Mouse (Mus musculus): ENCODE data around the gene Olfml3. TPM values are rescaled to one million over a fixed set of nuclear protein-coding genes. Genes with fewer than 3 reads are reported as not detected.

Olfml3 gene
- 10.8 and 17.0 TPM in 2 replicates for polyA plus RNA-seq (2012; rRNA removed; ENCODE audit: low replicate concordance)

GRCm38 (mm10) chr3:103737778-103738571 is at the start of gene Olfml3:
Gene Olfml3, minus strand, starts transcription at chr3:103738001.

GRCm38 (mm10) chr3:103739329-103739728 is 1.5 kb upstream of the Olfml3 start, which contains the start of gene Gm10964:
Gene Gm10964, plus strand, starts transcription at chr3:103739366.

Other genes with a start within 250 kb of the Olfml3 start
- 0.18 TPM in 1 of 2 replicates, not detected in the other for gene Syt6, start 162.8 kb downstream of the Olfml3 start, polyA plus RNA-seq (2012; rRNA removed; ENCODE audit: low replicate concordance)
- gene Atg4a-ps, start 91.9 kb downstream of the Olfml3 start, polyA plus RNA-seq (2012; rRNA removed; ENCODE audit: low replicate concordance), result 0.07 TPM in 1 of 2 replicates, not detected in the other
- not detected in 2 replicates for gene Gm10964, start 1.4 kb upstream of the Olfml3 start, polyA plus RNA-seq (2012; rRNA removed; ENCODE audit: low replicate concordance)
- 81.0 and 97.1 TPM in 2 replicates for gene Hipk1, start 53.6 kb upstream of the Olfml3 start, polyA plus RNA-seq (2012; rRNA removed; ENCODE audit: low replicate concordance)
- gene Dclre1b, start 71.4 kb upstream of the Olfml3 start, polyA plus RNA-seq (2012; rRNA removed; ENCODE audit: low replicate concordance), result 16.3 and 19.2 TPM in 2 replicates
- 10.9 and 23.3 TPM in 2 replicates for gene Ap4b1, start 71.5 kb upstream of the Olfml3 start, polyA plus RNA-seq (2012; rRNA removed; ENCODE audit: low replicate concordance)
- 0.13 TPM in 1 of 2 replicates, not detected in the other for gene Gm43064, start 71.6 kb upstream of the Olfml3 start, polyA plus RNA-seq (2012; rRNA removed; ENCODE audit: low replicate concordance)
- gene Bcl2l15, start 94.6 kb upstream of the Olfml3 start, polyA plus RNA-seq (2012; rRNA removed; ENCODE audit: low replicate concordance), result not detected in 2 replicates
- 12.0 and 16.0 TPM in 2 replicates for gene Ptpn22, start 121.8 kb upstream of the Olfml3 start, polyA plus RNA-seq (2012; rRNA removed; ENCODE audit: low replicate concordance)
- 3.2 and 6.5 TPM in 2 replicates for gene Rsbn1, start 176.1 kb upstream of the Olfml3 start, polyA plus RNA-seq (2012; rRNA removed; ENCODE audit: low replicate concordance)
- gene Phtf1, start 230.1 kb upstream of the Olfml3 start, polyA plus RNA-seq (2012; rRNA removed; ENCODE audit: low replicate concordance), result 4.4 and 8.3 TPM in 2 replicates

Data from mammary gland, adult 2 months (tissue).